Mouse (Mus musculus) midbrain, embryonic 11.5 days (tissue): ENCODE measurements at regions not wholly inside any gene's neighbourhood (a gene's known extent, or its start where the extent isn't known, plus 50 kb on each side); places are given as distances from the start of the nearest gene placed in this dataset.
A peak's percentile ranks its signal among the peaks of the same experiment; 100 is the strongest.

Source experiments
- ATAC-seq: fragments of 200-750 bp; cut with Nextera tagmentation; 2 replicates; pipeline ENCODE4 v1.8.0; 2017; ENCODE audit warnings: moderate TSS enrichment, moderate library complexity; ENCODE audit not compliant: low FRiP score
- DNase-seq: peaks from one replicate; pipeline ENCODE4 v3.0.0; 2015; ENCODE audit warnings: low spot score; ENCODE audit errors: missing footprints
- H3K27ac ChIP-seq: fragments of 300-500 bp; sonication (generic); 2 replicates; pipeline ENCODE4 v1.5.1; 2014; ENCODE audit warnings: low read depth, low read length
- H3K27me3 ChIP-seq: fragments of 300-500 bp; sonication (generic); 2 replicates; pipeline ENCODE4 v1.6.1; 2014; ENCODE audit warnings: mild to moderate bottlenecking, low read length, moderate library complexity, mixed read lengths; ENCODE audit not compliant: control insufficient read depth, insufficient read depth
- H3K36me3 ChIP-seq: fragments of 300-500 bp; sonication (generic); 2 replicates; pipeline ENCODE4 v1.6.1; 2014; ENCODE audit warnings: mild to moderate bottlenecking, low read length, moderate library complexity, mixed read lengths; ENCODE audit not compliant: control insufficient read depth, insufficient read depth
- H3K4me1 ChIP-seq: fragments of 300-500 bp; sonication (generic); 2 replicates; pipeline ENCODE4 v1.6.1; 2014; ENCODE audit warnings: low read length; ENCODE audit not compliant: control insufficient read depth, insufficient read depth
- H3K4me2 ChIP-seq: fragments of 300-500 bp; sonication (generic); 2 replicates; pipeline ENCODE4 v1.6.1; 2014; ENCODE audit warnings: mild to moderate bottlenecking, moderate library complexity
- H3K4me3 ChIP-seq: fragments of 300-500 bp; sonication (generic); 2 replicates; pipeline ENCODE4 v1.5.1; 2014; ENCODE audit warnings: low read depth, low read length
- H3K9ac ChIP-seq: fragments of 300-500 bp; sonication (generic); 2 replicates; pipeline ENCODE4 v1.6.1; 2014; ENCODE audit warnings: low read length
- H3K9me3 ChIP-seq: fragments of 300-500 bp; sonication (generic); 2 replicates; pipeline ENCODE4 v1.6.1; 2016; ENCODE audit warnings: low read length; ENCODE audit not compliant: control insufficient read depth
- WGBS: fragments of 180-500 bp; shearing (Covaris S2); extraction: QIAGEN DNeasy Blood & Tissue Kit; methylation state at CpG from one replicate; pipeline ENCODE4 v1.1.7; 2014; 5-methylcytosine and 5-hydroxymethylcytosine counted together

GRCm38 (mm10) chr7:73628071-73628470, 86.4 kb upstream of the Chd2 start:
- no peak overlapping the region for H3K9ac ChIP-seq

GRCm38 (mm10) chr7:73626291-73626690, 84.7 kb upstream of the Chd2 start:
- Histone ChIP-seq H3K27ac (no peak overlapping the region), H3K36me3 (no peaks in the 10 kb centered on the region), H3K4me1 (peaks cover 7% of the 10 kb centered on the region), H3K27me3 (peaks cover 3% of the 10 kb centered on the region; the same call in 1 of the 2 replicates), H3K4me3 (no peak overlapping the region), H3K9me3 (no peaks in the 10 kb centered on the region), H3K9ac (no peak overlapping the region), H3K4me2 (no peak overlapping the region)
- DNase-seq (no peak), ATAC-seq (no peak)
- 79% methylated on average over 7 of the region's 7 CpGs for WGBS

More at GRCm38 (mm10) chr7:73628071-73628470, 86.4 kb upstream of the Chd2 start:
- peak; percentile 90 for DNase-seq
- no peaks in the 10 kb centered on the region for H3K9me3 ChIP-seq
- no peaks in the 10 kb centered on the region for H3K36me3 ChIP-seq
- WGBS = 2% methylated on average over 6 of the region's 6 CpGs
- peaks cover 7% of the 10 kb centered on the region for H3K4me1 ChIP-seq
- H3K4me3 ChIP-seq = no peak overlapping the region
- peaks cover 3% of the 10 kb centered on the region; the same call in 1 of the 2 replicates for H3K27me3 ChIP-seq
- ATAC-seq = peak; percentile 76
- no peak overlapping the region for H3K27ac ChIP-seq
- no peak overlapping the region for H3K4me2 ChIP-seq

- DNase-seq (no peak), ATAC-seq (no peak)
- H3K4me1 ChIP-seq = peaks cover 4% of the 10 kb centered on the region
- no peaks in the 10 kb centered on the region for H3K36me3 ChIP-seq
- H3K27me3 ChIP-seq = peaks cover 3% of the 10 kb centered on the region; the same call in 1 of the 2 replicates
- H3K4me2 ChIP-seq = no peak overlapping the region
- no peak overlapping the region for H3K4me3 ChIP-seq
- no peak overlapping the region for H3K27ac ChIP-seq
- H3K9me3 ChIP-seq = no peaks in the 10 kb centered on the region
- H3K9ac ChIP-seq = no peak overlapping the region
Observed at GRCm38 (mm10) chr7:73625651-73626050, 84.0 kb upstream of the Chd2 start.

GRCm38 (mm10) chr7:73624992-73625391, 83.4 kb upstream of the Chd2 start:
- DNase-seq = no peak
- no peak overlapping the region for H3K9ac ChIP-seq
- no peak overlapping the region for H3K27ac ChIP-seq
- H3K4me3 ChIP-seq = no peak overlapping the region
- no peak for ATAC-seq
- H3K9me3 ChIP-seq = no peaks in the 10 kb centered on the region
- peaks cover 3% of the 10 kb centered on the region; the same call in 1 of the 2 replicates for H3K27me3 ChIP-seq
- H3K4me1 ChIP-seq = no peaks in the 10 kb centered on the region; the same call in 1 of the 2 replicates
- WGBS = 85% methylated on average over 6 of the region's 6 CpGs
- H3K36me3 ChIP-seq = no peaks in the 10 kb centered on the region
- no peak overlapping the region for H3K4me2 ChIP-seq

GRCm38 (mm10) chr7:73624093-73624600, 82.5 kb upstream of the Chd2 start:
- H3K27ac ChIP-seq = no peak overlapping the region

GRCm38 (mm10) chr7:73622468-73622867, 80.8 kb upstream of the Chd2 start:
- WGBS = 85% methylated on average over 2 of the region's 2 CpGs

More at GRCm38 (mm10) chr7:73624093-73624600, 82.5 kb upstream of the Chd2 start:
- no peak overlapping the region for H3K9ac ChIP-seq
- H3K4me2 ChIP-seq = no peak overlapping the region
- DNase-seq (no peak), ATAC-seq (no peak)
- no peaks in the 10 kb centered on the region for H3K36me3 ChIP-seq
- no peak overlapping the region for H3K4me3 ChIP-seq
- H3K27me3 ChIP-seq = peaks cover 3% of the 10 kb centered on the region; the same call in 1 of the 2 replicates
- H3K9me3 ChIP-seq = no peaks in the 10 kb centered on the region
- WGBS = 86% methylated on average over 3 of the region's 3 CpGs
- H3K4me1 ChIP-seq = 0 out of 2 replicates have a peak, but pooled peaks cover under 1% of the 10 kb centered on the region

GRCm38 (mm10) chr7:73620341-73620740, 78.7 kb upstream of the Chd2 start:
- H3K4me2 ChIP-seq = no peak overlapping the region
- H3K27me3 ChIP-seq = no peaks in the 10 kb centered on the region
- no peak for DNase-seq
- no peak overlapping the region for H3K4me3 ChIP-seq
- H3K36me3 ChIP-seq = no peaks in the 10 kb centered on the region
- H3K27ac ChIP-seq = no peak overlapping the region
- H3K9me3 ChIP-seq = no peaks in the 10 kb centered on the region
- WGBS = 92% methylated on average over 9 of the region's 9 CpGs
- no peak for ATAC-seq
- H3K9ac ChIP-seq = no peak overlapping the region
- peaks cover 22% of the 10 kb centered on the region for H3K4me1 ChIP-seq

More at GRCm38 (mm10) chr7:73622468-73622867, 80.8 kb upstream of the Chd2 start:
- Histone ChIP-seq H3K27ac (no peak overlapping the region), H3K9me3 (no peaks in the 10 kb centered on the region), H3K9ac (no peak overlapping the region), H3K4me2 (no peak overlapping the region), H3K4me1 (peaks cover 5% of the 10 kb centered on the region), H3K27me3 (no peaks in the 10 kb centered on the region; the same call in 1 of the 2 replicates), H3K4me3 (no peak overlapping the region), H3K36me3 (no peaks in the 10 kb centered on the region)
- ATAC-seq = no peak
- no peak for DNase-seq

- no peak for DNase-seq
- Histone ChIP-seq H3K4me2 (peak overlapping the region; percentile 75), H3K4me3 (peak overlapping the region; percentile 45), H3K9ac (peak overlapping the region; percentile 78), H3K27ac (peak overlapping the region; percentile 100), H3K27me3 (no peaks in the 10 kb centered on the region), H3K36me3 (no peaks in the 10 kb centered on the region), H3K9me3 (no peaks in the 10 kb centered on the region), H3K4me1 (peaks cover 27% of the 10 kb centered on the region)
- WGBS = 17% methylated on average over 25 of the region's 25 CpGs
- peak; percentile 62 for ATAC-seq
Observed at GRCm38 (mm10) chr7:73618758-73619416, 77.3 kb upstream of the Chd2 start.

- Histone ChIP-seq H3K4me3 (peak overlapping the region; percentile 58), H3K9me3 (no peaks in the 10 kb centered on the region), H3K27ac (peak overlapping the region; percentile 100), H3K36me3 (no peaks in the 10 kb centered on the region), H3K9ac (peak overlapping the region; percentile 97), H3K27me3 (no peaks in the 10 kb centered on the region), H3K4me1 (peaks cover 27% of the 10 kb centered on the region), H3K4me2 (peak overlapping the region; percentile 75)
- DNase-seq (peak; percentile 100), ATAC-seq (peak; percentile 96)
- WGBS = under 1% methylated on average over 71 of the region's 86 CpGs
Observed at GRCm38 (mm10) chr7:73617910-73618757, 76.5 kb upstream of the Chd2 start.
